Mouse (Mus musculus) limb, embryonic 15.5 days (tissue): ENCODE measurements around the gene Abcb9. TPM values are rescaled to one million over a fixed set of nuclear protein-coding genes. Genes with fewer than 3 reads are reported as not detected.

Experiments
- ATAC-seq: fragments of 200-750 bp; cut with Nextera tagmentation; 2 replicates; pipeline ENCODE4 v1.8.0; 2017; ENCODE audit warnings: low read depth, moderate TSS enrichment; ENCODE audit not compliant: insufficient number of reproducible peaks, low FRiP score, low TSS enrichment
- H3K27ac ChIP-seq: fragments of 300-500 bp; sonication (generic); 2 replicates; pipeline ENCODE4 v1.5.1; 2015; ENCODE audit warnings: moderate library complexity, mild to moderate bottlenecking, inconsistent platforms
- H3K27me3 ChIP-seq: fragments of 300-500 bp; sonication (generic); 2 replicates; pipeline ENCODE4 v1.6.1; 2015; ENCODE audit warnings: inconsistent platforms
- H3K36me3 ChIP-seq: fragments of 300-500 bp; sonication (generic); 2 replicates; pipeline ENCODE4 v1.6.1; 2015; ENCODE audit warnings: inconsistent platforms
- H3K4me1 ChIP-seq: fragments of 300-500 bp; sonication (generic); 2 replicates; pipeline ENCODE4 v1.6.1; 2015; ENCODE audit warnings: inconsistent platforms
- H3K4me2 ChIP-seq: fragments of 300-500 bp; sonication (generic); 2 replicates; pipeline ENCODE4 v1.6.1; 2015; ENCODE audit warnings: mild to moderate bottlenecking, inconsistent platforms
- H3K4me3 ChIP-seq: fragments of 300-500 bp; sonication (generic); 2 replicates; pipeline ENCODE4 v1.5.1; 2015; ENCODE audit warnings: mild to moderate bottlenecking, inconsistent platforms
- H3K9ac ChIP-seq: fragments of 300-500 bp; sonication (generic); 2 replicates; pipeline ENCODE4 v1.6.1; 2015; ENCODE audit warnings: inconsistent platforms
- H3K9me3 ChIP-seq: fragments of 300-500 bp; sonication (generic); 2 replicates; pipeline ENCODE4 v1.6.1; 2016; ENCODE audit warnings: inconsistent platforms
- WGBS: fragments of 180-500 bp; shearing (Covaris S2); methylation state at CpG from one replicate; pipeline ENCODE4 v1.1.7; 2015; 5-methylcytosine and 5-hydroxymethylcytosine counted together
- polyA plus RNA-seq: library from polyadenylated mRNA; unstranded; fragments of >200 nt; fragmentation: Nextera tagmentation; extraction: Ambion mirVana; gene quantifications from 2 replicates; pipeline ENCODE4 v1.2.1, GENCODE M21; 2015

Abcb9 gene
- polyA plus RNA-seq, 1 experiment from 2014 or later, result 3.1 TPM

- ATAC-seq, result no peak
- Histone ChIP-seq H3K4me3 (no peak overlapping the region), H3K36me3 (no peaks in the 10 kb centered on the region), H3K27ac (no peak overlapping the region), H3K4me1 (peaks cover 20% of the 10 kb centered on the region), H3K4me2 (no peak overlapping the region), H3K27me3 (no peaks in the 10 kb centered on the region), H3K9ac (no peak overlapping the region), H3K9me3 (no peaks in the 10 kb centered on the region)
- 76% methylated on average over 11 of the region's 11 CpGs for WGBS
These were observed 43.6 kb downstream of the Abcb9 start for GRCm38 (mm10) chr5:124051899-124052491.

- no peak overlapping the region for H3K4me2 ChIP-seq
- H3K9ac ChIP-seq, result no peak overlapping the region
- H3K4me3 ChIP-seq, result no peak overlapping the region
- peaks cover 25% of the 10 kb centered on the region for H3K4me1 ChIP-seq
- no peaks in the 10 kb centered on the region for H3K27me3 ChIP-seq
- H3K36me3 ChIP-seq, result no peaks in the 10 kb centered on the region
- H3K9me3 ChIP-seq, result no peaks in the 10 kb centered on the region
- H3K27ac ChIP-seq, result peak overlapping the region; percentile 82
- no peak for ATAC-seq
- 37% methylated on average over 14 of the region's 14 CpGs for WGBS
These were observed 45.2 kb downstream of the Abcb9 start for GRCm38 (mm10) chr5:124050095-124051050.

GRCm38 (mm10) chr5:124049249-124050045 is 46.2 kb downstream of the Abcb9 start:
- Histone ChIP-seq H3K27me3 (no peaks in the 10 kb centered on the region), H3K4me3 (no peak overlapping the region), H3K9me3 (no peaks in the 10 kb centered on the region), H3K4me2 (no peak overlapping the region), H3K27ac (peak overlapping the region; percentile 82), H3K9ac (no peak overlapping the region), H3K4me1 (peaks cover 25% of the 10 kb centered on the region), H3K36me3 (no peaks in the 10 kb centered on the region)
- ATAC-seq, result no peak
- WGBS, result 55% methylated on average over 15 of the region's 15 CpGs

- Histone ChIP-seq H3K9ac (no peak overlapping the region), H3K4me3 (no peak overlapping the region), H3K27ac (peak overlapping the region; percentile 75), H3K9me3 (no peaks in the 10 kb centered on the region), H3K27me3 (no peaks in the 10 kb centered on the region), H3K4me2 (no peak overlapping the region), H3K4me1 (peaks cover 33% of the 10 kb centered on the region), H3K36me3 (no peaks in the 10 kb centered on the region)
- peak; percentile 56 for ATAC-seq
- 66% methylated on average over 7 of the region's 7 CpGs for WGBS
These were observed 48.7 kb downstream of the Abcb9 start for GRCm38 (mm10) chr5:124046741-124047401.

GRCm38 (mm10) chr5:124045453-124046010 is 50.1 kb downstream of the Abcb9 start:
- Histone ChIP-seq H3K9ac (no peak overlapping the region), H3K27me3 (no peaks in the 10 kb centered on the region), H3K4me1 (peaks cover 30% of the 10 kb centered on the region), H3K9me3 (no peaks in the 10 kb centered on the region), H3K27ac (no peak overlapping the region), H3K4me2 (no peak overlapping the region), H3K36me3 (no peaks in the 10 kb centered on the region), H3K4me3 (no peak overlapping the region)
- WGBS, result 36% methylated on average over 11 of the region's 11 CpGs
- ATAC-seq, result no peak

- Histone ChIP-seq H3K4me1 (peaks cover 18% of the 10 kb centered on the region), H3K4me2 (no peak overlapping the region), H3K9me3 (no peaks in the 10 kb centered on the region), H3K36me3 (no peaks in the 10 kb centered on the region), H3K9ac (no peak overlapping the region), H3K27ac (peak overlapping the region; percentile 75), H3K4me3 (no peak overlapping the region), H3K27me3 (no peaks in the 10 kb centered on the region)
- 93% methylated on average over 5 of the region's 5 CpGs for WGBS
- no peak for ATAC-seq
These were observed 51.6 kb downstream of the Abcb9 start for GRCm38 (mm10) chr5:124043999-124044398.

- WGBS, result 47% methylated on average over 10 of the region's 10 CpGs
- Histone ChIP-seq H3K36me3 (no peaks in the 10 kb centered on the region), H3K9me3 (no peaks in the 10 kb centered on the region), H3K4me3 (no peak overlapping the region), H3K27ac (peak overlapping the region; percentile 75), H3K27me3 (no peaks in the 10 kb centered on the region), H3K4me1 (peaks cover 18% of the 10 kb centered on the region), H3K4me2 (no peak overlapping the region), H3K9ac (no peak overlapping the region)
- ATAC-seq, result no peak
These were observed 52.2 kb downstream of the Abcb9 start for GRCm38 (mm10) chr5:124043212-124043978.

- 65% methylated on average over 9 of the region's 9 CpGs for WGBS
- Histone ChIP-seq H3K9me3 (no peaks in the 10 kb centered on the region), H3K27ac (no peak overlapping the region), H3K9ac (no peak overlapping the region), H3K4me3 (no peak overlapping the region), H3K4me2 (no peak overlapping the region), H3K27me3 (no peaks in the 10 kb centered on the region), H3K36me3 (no peaks in the 10 kb centered on the region), H3K4me1 (peaks cover 8% of the 10 kb centered on the region)
- ATAC-seq, result no peak
These were observed 54.5 kb downstream of the Abcb9 start for GRCm38 (mm10) chr5:124041097-124041496.

GRCm38 (mm10) chr5:124039602-124040001 is 56.0 kb downstream of the Abcb9 start:
- no peaks in the 10 kb centered on the region for H3K9me3 ChIP-seq
- H3K27me3 ChIP-seq, result no peaks in the 10 kb centered on the region
- H3K4me3 ChIP-seq, result no peak overlapping the region
- peaks cover 8% of the 10 kb centered on the region for H3K4me1 ChIP-seq
- no peak overlapping the region for H3K4me2 ChIP-seq
- H3K9ac ChIP-seq, result no peak overlapping the region
- H3K36me3 ChIP-seq, result no peaks in the 10 kb centered on the region
- 82% methylated on average over 6 of the region's 6 CpGs for whole genome bisulfite sequencing
- H3K27ac ChIP-seq, result no peak overlapping the region
- no peak for ATAC-seq

GRCm38 (mm10) chr5:124036836-124037235 is 58.8 kb downstream of the Abcb9 start:
- H3K27me3 ChIP-seq, result no peaks in the 10 kb centered on the region
- H3K4me2 ChIP-seq, result no peak overlapping the region
- 65% methylated on average over 5 of the region's 5 CpGs for WGBS
- no peaks in the 10 kb centered on the region for H3K9me3 ChIP-seq
- no peaks in the 10 kb centered on the region for H3K36me3 ChIP-seq
- no peak overlapping the region for H3K27ac ChIP-seq
- 0 out of 2 replicates have a peak, but pooled peaks cover 4% of the 10 kb centered on the region for H3K4me1 ChIP-seq
- no peak for ATAC-seq
- H3K4me3 ChIP-seq, result no peak overlapping the region
- no peak overlapping the region for H3K9ac ChIP-seq
